Mouse (Mus musculus) kidney, adult 8-10 months (tissue): ENCODE measurements around the gene 5730596B20Rik.
A peak's percentile ranks its signal among the peaks of the same experiment; 100 is the strongest.

Experiments used
- DNase-seq, 2 experiments: peaks; one replicate each; pipeline ENCODE4 v3.0.0; 2022

5730596B20Rik gene

DNA sequence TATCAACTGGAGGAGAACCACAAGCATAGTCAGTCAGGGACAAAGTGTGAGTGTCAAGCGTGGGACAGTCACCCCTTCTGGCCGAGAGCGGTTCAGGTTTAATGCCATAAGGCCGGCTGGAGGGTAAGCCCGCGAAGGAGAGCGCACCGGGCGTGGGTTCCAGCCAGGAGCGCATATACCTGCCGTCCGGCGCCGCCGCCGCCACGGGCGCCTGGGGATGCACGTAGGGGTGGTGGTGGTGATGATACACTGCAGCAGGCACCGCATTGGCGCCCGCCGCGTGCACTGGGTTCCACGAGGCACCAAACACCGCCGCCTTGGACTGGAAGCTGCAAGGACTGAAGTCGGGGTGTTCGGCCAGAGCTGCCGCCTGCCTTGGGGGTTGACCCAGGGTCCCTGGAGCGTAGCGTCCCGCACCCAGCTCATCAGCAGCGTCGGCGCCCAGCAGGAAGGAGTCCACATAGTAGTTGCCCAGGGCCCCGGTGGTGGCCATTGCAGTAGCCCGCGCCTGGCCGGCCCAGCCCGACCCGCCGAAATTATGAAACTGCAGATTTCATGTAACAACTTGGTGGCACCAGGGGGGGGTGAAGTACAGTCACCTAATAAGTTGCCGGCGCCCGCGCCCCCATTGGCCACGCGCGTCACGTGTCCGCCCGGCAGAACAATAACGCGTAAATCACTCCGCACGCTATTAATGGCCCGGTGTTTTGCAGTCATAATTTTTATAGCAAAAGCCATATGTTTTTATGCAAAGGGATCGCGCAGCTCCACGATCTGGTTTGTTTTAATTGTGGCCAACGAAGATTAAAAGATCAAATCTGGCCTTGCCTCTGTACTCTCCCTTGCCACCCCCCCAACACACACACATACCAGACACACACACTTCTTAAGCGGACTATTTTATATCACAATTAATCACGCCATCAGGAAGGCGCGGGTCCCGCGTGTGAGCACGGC is 48.6 kb downstream of the 5730596B20Rik start:
- peak; percentile 90 to 91 for DNase-seq

DNA sequence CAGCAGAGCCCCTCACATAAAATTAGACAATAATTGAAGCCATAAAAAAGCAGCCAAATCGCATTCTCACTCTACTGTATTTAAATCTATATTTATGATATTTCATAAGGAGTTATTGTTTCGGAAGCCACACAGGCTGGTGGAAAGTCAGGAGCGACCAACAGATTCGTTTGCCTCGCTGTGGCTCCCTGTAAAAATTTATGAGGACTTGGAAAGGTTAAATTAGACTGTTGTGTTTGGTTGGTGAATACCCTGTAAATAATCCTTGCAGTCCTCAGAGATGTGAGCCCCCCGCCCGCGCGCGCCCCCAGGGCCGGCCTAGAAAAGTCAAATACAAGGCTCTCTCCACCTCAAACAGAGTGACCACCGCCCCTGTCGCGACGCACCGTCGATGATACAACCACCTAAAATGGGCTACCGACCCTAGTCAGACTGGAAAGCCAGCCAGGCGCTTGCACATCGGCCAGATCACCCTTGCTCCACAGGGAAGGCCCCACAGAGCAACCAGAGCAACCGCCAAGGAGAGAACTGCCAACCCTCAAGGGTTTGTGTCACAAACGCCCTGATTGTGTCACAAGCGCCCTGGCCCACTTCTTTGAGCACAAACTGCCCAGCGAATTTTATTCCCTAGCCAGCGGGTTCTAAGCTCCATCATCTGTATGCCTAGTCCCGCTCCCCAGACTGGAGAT is 49.4 kb downstream of the 5730596B20Rik start:
- peak in 1 of 2 experiments; percentile 37 for DNase-seq

DNA sequence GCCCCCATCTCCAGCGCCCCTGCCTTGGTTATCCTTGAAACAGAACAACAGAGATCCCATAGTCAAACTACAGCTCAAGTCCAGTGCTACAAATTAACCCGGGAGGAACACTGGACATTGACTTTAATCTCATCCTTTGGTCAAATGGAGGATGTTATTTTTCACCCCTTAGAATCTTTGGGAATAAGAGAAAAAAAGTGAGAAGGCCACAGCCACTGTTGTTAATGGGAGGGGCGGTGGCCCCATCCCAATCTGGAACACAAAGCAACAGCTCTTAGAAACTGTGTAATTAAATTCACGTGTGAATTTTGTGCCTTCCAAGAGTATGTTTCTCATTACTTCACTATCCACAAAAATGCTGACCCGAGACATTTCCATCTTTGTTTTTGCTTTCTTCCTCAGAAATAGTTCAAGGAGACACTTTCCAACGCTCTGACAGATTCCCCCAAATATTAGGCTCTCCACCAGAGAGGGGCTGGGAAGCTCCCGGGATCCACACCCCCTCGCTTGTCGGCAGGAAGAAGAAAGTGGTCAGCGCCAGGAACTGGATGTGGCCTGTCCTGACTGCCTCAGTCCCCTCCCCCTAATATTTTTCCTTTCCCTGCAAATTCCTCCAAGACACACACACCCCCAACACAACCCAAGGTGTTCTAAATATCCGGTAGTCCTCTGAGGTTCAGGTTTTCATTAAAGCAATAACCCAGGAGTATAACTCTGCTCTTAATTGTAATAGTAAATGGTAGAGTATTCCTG is 50.3 kb downstream of the 5730596B20Rik start:
- DNase-seq: peak; percentile 46 to 51

DNA sequence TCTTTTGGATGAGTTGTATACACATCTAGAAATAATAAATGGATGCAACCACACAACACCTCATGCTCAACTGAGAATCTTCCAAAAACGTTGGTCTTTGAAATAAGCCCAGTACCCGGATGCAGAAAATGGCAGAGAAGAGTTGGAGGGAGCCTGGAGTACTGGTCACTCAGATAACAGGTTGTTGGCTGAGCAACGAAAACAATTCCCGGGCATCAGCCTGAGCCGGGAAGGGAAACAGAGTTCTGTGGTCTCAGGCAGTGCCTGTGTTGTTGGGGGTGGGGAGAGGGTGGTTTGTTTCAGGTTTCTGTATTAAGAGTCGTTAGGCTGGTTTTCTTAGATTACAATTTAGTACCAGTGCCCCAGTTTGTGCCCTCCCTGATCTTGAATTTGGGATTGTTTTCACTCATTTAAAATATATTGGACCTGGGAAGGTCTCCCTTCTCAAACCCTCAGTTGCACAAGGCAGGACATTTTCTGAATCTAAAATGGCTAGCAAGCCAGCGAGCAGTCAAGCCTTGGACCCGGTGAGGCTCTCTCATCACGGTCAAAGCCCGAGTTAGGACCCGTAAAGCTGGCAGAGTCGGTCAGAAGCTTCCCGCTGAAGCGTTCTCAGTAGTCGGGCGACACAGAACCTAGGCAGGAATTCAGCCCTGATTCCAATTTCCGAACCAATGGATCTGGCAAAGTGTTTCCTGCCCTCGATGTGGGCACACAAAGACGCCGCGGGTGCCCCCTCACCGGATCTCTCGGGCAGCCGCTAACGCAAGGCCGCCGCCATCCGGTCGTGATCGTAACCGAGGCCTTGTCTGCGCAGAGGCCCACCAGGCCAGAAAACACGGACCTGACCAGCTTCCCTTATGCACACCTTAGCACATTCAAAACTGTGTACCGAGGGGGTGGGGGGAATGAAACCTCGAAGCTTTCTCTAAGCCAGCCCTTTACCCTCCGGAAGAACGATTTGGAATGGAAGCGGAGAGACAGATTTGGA is 51.5 kb downstream of the 5730596B20Rik start:
- peak; percentile 15 to 60 for DNase-seq

DNA sequence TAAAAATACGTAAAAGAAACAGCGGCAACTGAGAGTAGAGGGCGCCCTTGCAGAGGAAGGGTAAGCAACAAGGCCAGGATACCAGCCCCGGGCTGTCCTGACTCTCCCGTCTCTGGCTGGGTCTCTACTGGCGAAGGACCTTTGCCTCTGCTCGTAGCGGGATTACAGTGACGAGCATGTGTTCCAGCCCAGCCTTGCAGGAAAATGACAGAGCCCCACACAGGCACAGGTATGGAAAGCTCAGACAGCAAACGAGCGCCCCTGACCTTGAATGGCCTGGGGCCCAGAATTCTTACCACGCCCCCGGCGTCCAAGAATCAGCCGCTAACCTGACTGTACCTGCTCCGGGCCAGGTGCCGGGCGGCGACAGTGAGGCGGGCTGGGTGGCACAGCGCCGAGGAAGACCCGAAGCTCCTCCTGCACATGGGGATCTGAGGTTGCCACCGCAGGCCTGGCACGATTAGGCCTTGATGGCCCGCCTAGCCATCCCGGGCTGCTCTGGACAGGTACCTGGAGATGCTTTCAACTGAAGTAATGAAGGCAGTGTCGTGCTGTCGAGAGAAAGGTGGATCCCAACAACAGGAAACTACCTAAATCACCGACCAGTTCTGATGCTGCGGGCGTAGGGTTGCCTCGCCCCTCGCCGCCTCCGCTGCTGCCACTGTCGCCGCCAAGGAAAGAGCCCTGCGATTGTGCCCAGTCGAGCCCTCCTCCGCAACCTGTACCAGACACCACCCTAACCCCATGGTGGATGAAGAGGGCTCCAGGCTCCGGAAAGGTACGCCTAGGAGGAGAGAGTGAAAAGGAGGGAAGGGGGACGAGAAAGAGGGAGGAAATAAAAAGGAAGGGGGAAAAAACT is 52.5 kb downstream of the 5730596B20Rik start:
- DNase-seq: peak; percentile 83 to 86
